Comparison of ENCODE assay signal across 12 mouse cellular contexts in genomic region chr14:61052163-61052562, GRCm38 (mm10).
"Had no signal": no experiment of that assay in that cellular context is flagged by ENCODE, and none has a peak within 500 bp of the region (broad histone marks: within the 10 kb centered on the region; RNA-seq: fewer than 3 reads in every experiment).

No protein-coding gene starts in this region.

- DNase-seq: kidney, adult 2 months; kidney, postnatal 25 days; lung, adult 2 months; lung, postnatal 14 days; right cerebral cortex, postnatal 4 days; thymus, postnatal 36 days had no signal

- H3K27me3 ChIP-seq: intestine, embryonic 15.5 days; stomach, embryonic 15.5 days had no signal

- ATAC-seq: intestine, embryonic 15.5 days; midbrain, embryonic 13.5 days had no signal

- H3K36me3 ChIP-seq: intestine, embryonic 15.5 days; limb, embryonic 10.5 days; liver, embryonic 15.5 days; midbrain, embryonic 13.5 days; neural tube, embryonic 15.5 days; stomach, embryonic 15.5 days had no signal
